Mouse (Mus musculus): ENCODE measurements around the gene Zfand4. TPM values are rescaled to one million over a fixed set of nuclear protein-coding genes. Genes with fewer than 3 reads are reported as not detected.

Zfand4 gene
- polyA plus RNA-seq, 1 experiment from 2014 or later = 3.5 TPM

DNA sequence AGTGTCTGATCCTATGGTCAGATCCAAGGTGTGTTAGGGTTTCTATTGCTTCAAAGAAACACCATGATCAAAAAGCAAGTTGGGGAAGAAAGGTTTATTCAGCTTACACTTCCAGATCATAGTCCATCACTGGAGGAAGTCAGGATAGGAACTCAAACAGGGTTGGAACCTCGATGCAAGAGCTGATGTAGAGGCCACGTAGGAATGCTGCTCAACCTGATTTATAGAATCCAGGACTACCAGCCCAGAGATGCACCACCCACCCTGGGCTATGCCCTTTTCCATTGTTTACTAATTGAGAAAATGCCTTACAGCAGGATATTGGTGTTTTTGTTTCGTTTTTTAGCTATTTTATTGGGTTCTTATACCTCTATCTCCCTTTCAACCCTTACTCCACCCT lies 97.4 kb downstream of the Zfand4 start:
- no peaks in the 10 kb centered on the region for H3K27me3 ChIP-seq (ENCODE audit: insufficient read depth, poor library complexity, severe bottlenecking)
- H3K27ac ChIP-seq = no peak overlapping the region
- no peaks in the 10 kb centered on the region for H3K4me1 ChIP-seq
- H3K36me3 ChIP-seq = no peaks in the 10 kb centered on the region
- no peaks in the 10 kb centered on the region for H3K9me3 ChIP-seq
- no peak overlapping the region for H3K4me3 ChIP-seq
- WGBS = 83% methylated on average over 3 of the region's 3 CpGs
- DNase-seq (ENCODE audit: low spot score) = no peak

DNA sequence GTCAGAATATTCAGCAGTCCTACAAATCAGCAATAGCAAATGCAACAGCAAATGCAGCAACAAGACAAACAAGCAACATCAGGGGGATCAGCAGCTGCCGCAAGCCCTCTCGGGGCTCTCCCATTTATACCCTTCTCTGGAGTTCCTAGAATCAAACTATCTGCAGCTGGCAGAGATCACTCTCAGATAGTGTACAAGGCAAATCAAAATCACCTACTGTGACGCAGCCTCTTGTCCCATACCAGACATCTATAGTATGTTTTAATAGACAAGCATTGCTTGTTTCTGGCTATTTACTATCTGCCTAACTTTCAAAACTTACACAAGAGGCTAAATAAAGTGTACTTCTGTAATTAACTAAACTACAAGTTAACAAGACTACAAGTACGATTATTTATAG lies 98.0 kb downstream of the Zfand4 start:
- WGBS = 85% methylated on average over 4 of the region's 4 CpGs
- Histone ChIP-seq H3K4me3 (no peak overlapping the region), H3K9me3 (no peaks in the 10 kb centered on the region), H3K36me3 (no peaks in the 10 kb centered on the region), H3K4me1 (no peaks in the 10 kb centered on the region), H3K27me3 (ENCODE audit: insufficient read depth, poor library complexity, severe bottlenecking) (no peaks in the 10 kb centered on the region), H3K27ac (no peak overlapping the region)
- DNase-seq (ENCODE audit: low spot score) = no peak

DNA sequence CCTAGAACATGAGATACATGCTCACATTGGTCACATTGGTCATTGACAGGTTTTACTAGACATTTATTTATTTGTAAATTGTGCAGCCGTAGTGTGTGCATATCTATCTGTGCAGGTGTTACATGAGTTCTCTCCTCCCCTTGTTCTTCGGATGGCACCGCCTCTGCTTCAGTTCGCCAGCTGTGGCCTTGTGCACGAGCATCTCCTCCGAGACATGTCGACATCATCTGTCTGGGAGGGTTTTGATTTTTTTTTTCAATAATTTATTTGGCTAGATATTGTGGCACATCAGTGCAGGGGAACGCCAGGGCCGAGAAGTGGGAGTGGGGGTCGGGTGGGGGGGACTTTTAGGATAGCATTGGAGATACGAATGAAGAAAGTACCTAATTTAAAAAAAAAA lies 103.9 kb downstream of the Zfand4 start:
- Histone ChIP-seq H3K4me1 (peaks cover 10% of the 10 kb centered on the region; the same call in 1 of the 2 replicates), H3K4me3 (no peak overlapping the region), H3K27ac (no peak overlapping the region), H3K27me3 (ENCODE audit: insufficient read depth, poor library complexity, severe bottlenecking) (no peaks in the 10 kb centered on the region), H3K36me3 (no peaks in the 10 kb centered on the region), H3K9me3 (no peaks in the 10 kb centered on the region)
- 88% methylated on average over 11 of the region's 11 CpGs for WGBS
- DNase-seq (ENCODE audit: low spot score) = no peak

- Histone ChIP-seq H3K9me3 (no peaks in the 10 kb centered on the region), H3K4me3 (no peak overlapping the region), H3K27me3 (ENCODE audit: insufficient read depth, poor library complexity, severe bottlenecking) (no peaks in the 10 kb centered on the region), H3K36me3 (no peaks in the 10 kb centered on the region), H3K27ac (no peak overlapping the region), H3K4me1 (peaks cover 10% of the 10 kb centered on the region; the same call in 1 of the 2 replicates)
- WGBS = 84% methylated on average over 1 of the region's 1 CpGs
- DNase-seq (ENCODE audit: low spot score) = no peak
Observed at GRCm38 (mm10) chr6:116369811-116370210, 105.8 kb downstream of the Zfand4 start.

DNA sequence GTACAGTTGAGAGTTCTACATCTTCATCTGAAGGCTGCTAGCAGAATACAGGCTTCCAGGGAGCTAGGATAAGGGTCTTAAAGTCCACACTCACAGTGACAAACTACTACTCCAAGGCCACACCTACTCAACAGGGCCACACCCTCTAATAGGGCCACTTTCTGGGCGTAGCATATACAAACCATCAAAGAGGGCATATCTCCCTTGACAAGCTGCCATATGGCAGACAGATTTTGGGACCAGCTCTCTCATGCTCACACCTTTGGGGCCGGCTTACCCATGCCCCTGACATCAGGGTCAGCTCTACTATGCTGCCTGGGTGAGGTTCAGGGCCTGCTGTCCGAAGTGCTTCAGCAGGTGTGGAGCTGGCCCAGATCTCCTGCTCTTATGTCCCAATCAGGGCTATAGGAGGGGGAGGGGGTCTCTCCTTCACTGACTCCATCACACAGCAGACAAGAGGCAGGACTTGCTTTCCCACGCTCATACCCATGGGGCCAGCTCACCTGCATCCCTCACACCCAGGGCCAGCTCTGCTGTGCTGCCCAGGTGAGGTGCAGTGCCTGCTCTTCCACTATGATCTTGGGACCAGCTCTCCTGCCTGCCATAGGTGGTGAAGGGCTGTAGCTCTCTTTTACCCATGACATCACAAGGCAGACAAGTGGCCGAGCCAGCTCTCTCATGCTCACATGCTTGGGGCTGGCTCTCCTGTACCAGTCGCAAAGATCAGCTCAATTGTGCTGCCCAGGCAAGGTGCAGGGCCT lies 106.4 kb downstream of the Zfand4 start:
- WGBS = 79% methylated on average over 6 of the region's 6 CpGs
- H3K9me3 ChIP-seq = no peaks in the 10 kb centered on the region

GRCm38 (mm10) chr6:116371500-116371899 lies 107.5 kb downstream of the Zfand4 start:
- Histone ChIP-seq H3K36me3 (no peaks in the 10 kb centered on the region), H3K27ac (no peak overlapping the region), H3K4me3 (no peak overlapping the region), H3K4me1 (peaks cover 10% of the 10 kb centered on the region; the same call in 1 of the 2 replicates), H3K27me3 (ENCODE audit: insufficient read depth, poor library complexity, severe bottlenecking) (no peaks in the 10 kb centered on the region), H3K9me3 (no peaks in the 10 kb centered on the region)
- DNase-seq (ENCODE audit: low spot score) = no peak
- 84% methylated on average over 3 of the region's 3 CpGs for WGBS

More for the DNA sequence above, 106.4 kb downstream of the Zfand4 start:
- Histone ChIP-seq H3K27ac (no peak overlapping the region), H3K36me3 (no peaks in the 10 kb centered on the region), H3K27me3 (ENCODE audit: insufficient read depth, poor library complexity, severe bottlenecking) (no peaks in the 10 kb centered on the region), H3K4me3 (no peak overlapping the region), H3K4me1 (peaks cover 10% of the 10 kb centered on the region; the same call in 1 of the 2 replicates)
- DNase-seq (ENCODE audit: low spot score) = no peak

GRCm38 (mm10) chr6:116374136-116374535 lies 110.1 kb downstream of the Zfand4 start:
- Histone ChIP-seq H3K4me1 (peaks cover 10% of the 10 kb centered on the region; the same call in 1 of the 2 replicates), H3K27me3 (ENCODE audit: insufficient read depth, poor library complexity, severe bottlenecking) (no peaks in the 10 kb centered on the region), H3K36me3 (0 out of 2 replicates have a peak, but pooled peaks cover 7% of the 10 kb centered on the region), H3K9me3 (no peaks in the 10 kb centered on the region), H3K4me3 (no peak overlapping the region), H3K27ac (no peak overlapping the region)
- 91% methylated on average over 1 of the region's 1 CpGs for WGBS
- no peak for DNase-seq (ENCODE audit: low spot score)

DNA sequence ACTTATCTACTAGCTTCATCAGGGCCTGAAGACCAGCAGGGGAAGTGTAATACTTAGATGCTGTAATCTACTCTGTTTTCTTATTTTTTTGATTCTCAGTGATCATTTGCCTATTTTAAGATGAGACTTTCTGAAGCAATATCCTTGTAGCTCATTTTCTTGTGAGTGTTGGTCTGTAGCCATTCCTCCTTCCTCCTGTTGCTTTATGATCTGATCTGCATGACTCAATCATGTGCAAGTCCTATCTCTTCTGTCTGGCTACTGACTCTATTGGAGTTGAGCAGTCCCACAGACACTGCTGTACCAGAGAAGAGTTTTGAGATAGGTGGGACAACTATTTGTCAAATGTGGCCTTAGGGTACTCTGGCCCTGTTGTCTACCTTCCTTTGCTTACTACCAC lies 110.6 kb downstream of the Zfand4 start:
- H3K36me3 ChIP-seq = 0 out of 2 replicates have a peak, but pooled peaks cover 7% of the 10 kb centered on the region
- H3K27ac ChIP-seq = no peak overlapping the region
- peaks cover 10% of the 10 kb centered on the region; the same call in 1 of the 2 replicates for H3K4me1 ChIP-seq
- no peak for DNase-seq (ENCODE audit: low spot score)
- H3K9me3 ChIP-seq = no peaks in the 10 kb centered on the region
- no peaks in the 10 kb centered on the region for H3K27me3 ChIP-seq (ENCODE audit: insufficient read depth, poor library complexity, severe bottlenecking)
- no peak overlapping the region for H3K4me3 ChIP-seq

DNA sequence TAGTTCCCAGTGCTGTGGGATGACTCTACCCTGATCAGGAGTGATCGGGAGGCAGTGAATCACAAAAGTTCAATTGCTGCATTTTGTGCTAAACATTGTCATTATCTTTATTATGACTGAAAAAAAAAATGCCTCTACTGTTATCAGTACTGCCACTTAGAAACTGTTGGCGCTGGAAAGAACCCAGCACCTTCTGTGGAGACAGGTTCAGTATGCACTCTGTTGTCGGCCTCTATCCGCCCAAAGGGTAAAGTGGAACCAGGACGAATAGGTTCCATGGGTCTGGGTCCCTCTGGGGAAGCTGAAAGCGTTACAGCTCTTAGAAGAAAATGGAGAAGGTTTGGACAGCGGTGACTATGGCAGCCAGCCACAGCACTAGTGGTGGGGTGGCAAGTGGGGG lies 114.9 kb downstream of the Zfand4 start:
- Histone ChIP-seq H3K9me3 (no peaks in the 10 kb centered on the region), H3K27ac (no peak overlapping the region), H3K27me3 (ENCODE audit: insufficient read depth, poor library complexity, severe bottlenecking) (no peaks in the 10 kb centered on the region), H3K36me3 (0 out of 2 replicates have a peak, but pooled peaks cover 7% of the 10 kb centered on the region), H3K4me3 (no peak overlapping the region), H3K4me1 (0 out of 2 replicates have a peak, but pooled peaks cover 6% of the 10 kb centered on the region)
- WGBS = 81% methylated on average over 7 of the region's 7 CpGs
- no peak for DNase-seq (ENCODE audit: low spot score)

Other genes starting within 250 kb of the Zfand4 start
- gene Tmcc1, start 70.7 kb upstream of the Zfand4 start, polyA plus RNA-seq (2016; fragmentation: Nextera tagmentation; extraction: Ambion mirVana) = 10.9 and 11.9 TPM in 2 replicates
- 41.4 and 41.6 TPM in 2 replicates for gene Washc2, start 56.2 kb upstream of the Zfand4 start, polyA plus RNA-seq (2016; fragmentation: Nextera tagmentation; extraction: Ambion mirVana)
- gene March8, start 73.8 kb downstream of the Zfand4 start, polyA plus RNA-seq (2016; fragmentation: Nextera tagmentation; extraction: Ambion mirVana) = 25.8 and 29.6 TPM in 2 replicates
- gene Alox5, start 197.0 kb downstream of the Zfand4 start, polyA plus RNA-seq (2016; fragmentation: Nextera tagmentation; extraction: Ambion mirVana) = 5.5 and 7.1 TPM in 2 replicates
- gene Olfr211, start 224.9 kb downstream of the Zfand4 start, polyA plus RNA-seq (2016; fragmentation: Nextera tagmentation; extraction: Ambion mirVana) = not detected in 2 replicates
- not detected in 2 replicates for gene Olfr212, start 242.3 kb downstream of the Zfand4 start, polyA plus RNA-seq (2016; fragmentation: Nextera tagmentation; extraction: Ambion mirVana)

Data from heart, embryonic 10.5 days (tissue).